Mouse (Mus musculus): ENCODE measurements around the gene Hddc3.

GRCm38 (mm10) chr7:80382919-80383318 lies 40.0 kb downstream of the Hddc3 start:
- no peak for TF ChIP-seq POLR2A (IDR thresholded peaks at IDR 0.05; ENCODE audit: low read depth, low read length)
- TF ChIP-seq CTCF (IDR thresholded peaks at IDR 0.05; ENCODE audit: extremely low read depth, insufficient read length, insufficient replicate concordance, low read depth, low read length): no peak

Data from small intestine, adult 2 months (tissue).